Mouse (Mus musculus): Measurements from ENCODE around the gene Ppm1h.

DNA sequence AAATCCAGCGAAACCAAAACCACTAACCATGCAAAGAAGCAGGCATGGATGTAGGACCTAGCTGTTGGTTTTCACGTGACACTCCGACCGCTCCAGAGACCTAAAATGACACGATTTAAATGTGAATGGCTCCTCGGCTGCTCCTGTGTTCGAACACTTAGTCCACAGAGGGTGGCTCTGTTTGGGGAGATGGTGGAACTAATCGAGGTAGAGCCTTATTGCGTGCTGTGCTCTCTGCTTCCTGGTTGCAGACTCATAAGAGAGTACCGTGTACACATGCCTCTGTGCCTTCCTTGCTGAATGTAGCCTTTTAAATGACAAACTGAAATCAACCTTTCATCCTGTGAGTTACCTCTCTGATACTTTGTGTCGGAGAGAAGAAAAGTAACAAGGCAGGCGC, 79.2 kb downstream of the Ppm1h start:
- no peak for TF ChIP-seq MYOG (IDR thresholded peaks at IDR 0.05; ENCODE audit: control insufficient read depth in 1 of 3, insufficient read depth in 1 of 3, insufficient read length in 2 of 3, low read depth in 2 of 3)
- TF ChIP-seq POLR2A (IDR thresholded peaks at IDR 0.05; ENCODE audit: insufficient read length, low read depth), result no peak
- TF ChIP-seq TCF12 (IDR thresholded peaks at IDR 0.05; ENCODE audit: insufficient read depth, poor library complexity, severe bottlenecking), result no peak
- TF ChIP-seq TCF3 (IDR thresholded peaks at IDR 0.05; ENCODE audit: insufficient read length, low read depth), result no peak
- TF ChIP-seq MAX (IDR thresholded peaks at IDR 0.05; ENCODE audit: low read depth), result no peak
- no peak for TF ChIP-seq CEBPB (IDR thresholded peaks at IDR 0.05; ENCODE audit: insufficient read depth, poor library complexity, severe bottlenecking)
- TF ChIP-seq E2F4 (IDR thresholded peaks at IDR 0.05; ENCODE audit: insufficient read depth), result no peak
- no peak for TF ChIP-seq USF1 (IDR thresholded peaks at IDR 0.05; ENCODE audit: low read depth)
- no peak for TF ChIP-seq REST (IDR thresholded peaks at IDR 0.05; ENCODE audit: insufficient read depth, insufficient read length)
- TF ChIP-seq POLR2AphosphoS2 (IDR thresholded peaks at IDR 0.05; ENCODE audit: insufficient read length, low read depth), result no peak
- TF ChIP-seq SRF (IDR thresholded peaks at IDR 0.05; ENCODE audit: control insufficient read depth, insufficient read length, low read depth), result no peak
- no peak for TF ChIP-seq MYOD1 (IDR thresholded peaks at IDR 0.05; ENCODE audit: control insufficient read depth in 1 of 3, insufficient read length in 2 of 3, low read depth in 2 of 3)

Data from myocyte (in vitro differentiated cells).